Mouse (Mus musculus): ENCODE results near the gene Tex21.
A peak's percentile ranks its signal among the peaks of the same experiment; 100 is the strongest.

Tex21 gene

DNA sequence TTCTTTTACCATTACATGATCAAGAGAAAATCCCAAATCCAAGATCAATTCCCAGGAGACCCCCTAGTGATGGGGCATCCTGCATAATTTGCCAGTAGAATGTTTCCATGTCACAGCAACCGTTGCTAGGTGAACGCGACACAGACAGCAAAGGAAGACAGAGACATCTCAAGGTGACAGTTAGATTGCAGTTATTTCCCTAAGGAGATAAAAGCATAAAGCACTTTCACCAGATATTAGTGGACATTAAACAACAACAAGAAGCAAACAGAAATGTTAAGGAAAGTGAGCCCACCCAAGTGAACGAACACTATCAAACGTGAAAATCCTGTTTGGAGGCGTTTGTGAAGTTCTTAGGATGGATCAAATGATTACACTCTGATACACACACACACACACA is at the start of gene Tex21:
TSS of gene Tex21 (minus strand) at position 101 of the 400 bp plus-strand sequence.
- DNase-seq, result no peak

DNA sequence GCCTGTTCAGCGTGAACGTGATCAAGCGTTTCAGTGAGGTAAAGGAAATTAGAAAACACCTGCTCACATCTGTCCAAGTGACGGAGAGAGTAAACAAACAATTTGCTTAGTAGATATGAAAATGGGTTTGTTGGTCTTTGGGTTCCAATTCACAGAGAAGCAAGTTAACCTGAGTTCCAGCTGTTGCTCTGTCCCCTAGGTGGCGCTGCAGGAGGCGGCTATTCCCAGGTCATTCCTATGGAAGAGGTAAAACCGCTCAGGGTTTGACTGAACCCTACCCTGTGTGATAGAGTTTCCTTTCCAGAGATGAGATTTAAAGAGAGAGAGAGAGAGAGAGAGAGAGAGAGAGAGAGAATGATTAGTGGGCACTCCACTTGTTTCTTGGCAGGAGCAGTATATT is 46.6 kb upstream of the Tex21 start:
- DNase-seq, result peak; percentile 84

DNA sequence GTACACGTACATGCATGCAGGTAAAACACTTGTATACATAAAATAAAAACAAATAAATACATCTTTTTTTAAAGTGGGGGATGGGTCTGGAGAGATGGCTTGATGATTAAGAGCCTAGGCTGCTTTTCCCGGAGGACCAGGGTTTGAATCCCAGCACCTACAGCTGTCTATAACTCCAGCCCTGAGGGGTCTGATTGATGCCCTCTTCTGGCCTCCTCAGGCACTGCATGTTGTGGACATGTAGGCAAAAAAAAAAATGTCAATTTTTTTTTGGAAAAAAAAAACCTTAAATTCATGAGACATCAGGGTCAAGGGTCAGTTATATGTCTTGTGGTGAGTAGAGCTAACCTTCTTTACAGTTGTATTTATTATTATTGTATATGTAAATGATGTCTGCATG is 43.7 kb upstream of the Tex21 start:
- no peak for DNase-seq

DNA sequence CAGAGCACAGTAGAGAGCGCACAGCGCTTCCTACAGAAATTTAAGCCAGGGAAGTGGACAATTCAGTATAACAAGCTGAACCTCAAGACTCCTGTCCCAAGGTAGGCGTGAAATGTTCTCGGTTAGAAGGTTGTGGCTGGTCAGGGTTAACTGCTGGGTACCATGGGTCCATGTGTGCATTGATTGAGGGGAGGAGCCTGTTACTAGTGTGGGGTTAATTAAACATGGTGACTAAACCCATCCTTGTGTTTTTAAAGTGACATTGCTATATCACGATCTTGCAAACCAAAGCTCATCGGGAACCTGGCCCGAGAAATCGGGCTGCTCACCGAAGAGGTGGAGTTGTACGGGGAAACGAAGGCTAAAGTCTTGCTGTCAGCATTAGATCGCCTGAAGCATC is 42.9 kb upstream of the Tex21 start:
- DNase-seq, result no peak

DNA sequence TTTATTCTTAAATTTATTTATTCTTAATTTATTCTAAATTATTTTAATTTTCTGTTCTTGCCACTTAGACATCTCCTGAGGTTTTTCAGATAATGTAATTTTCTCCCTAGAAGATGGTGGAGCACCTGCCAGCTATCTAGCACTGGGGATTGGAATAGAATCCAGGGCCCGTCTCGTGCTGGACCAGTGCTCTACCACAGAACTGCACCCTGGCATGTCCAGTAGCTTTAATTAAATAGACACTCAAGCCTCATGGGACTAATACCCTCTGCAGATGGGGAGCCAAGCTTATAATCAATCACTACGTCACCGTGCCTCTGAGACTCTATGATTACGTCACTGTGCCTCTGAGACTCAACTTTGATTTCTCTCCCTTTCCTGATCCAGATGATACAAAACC is 41.9 kb upstream of the Tex21 start:
- no peak for DNase-seq

DNA sequence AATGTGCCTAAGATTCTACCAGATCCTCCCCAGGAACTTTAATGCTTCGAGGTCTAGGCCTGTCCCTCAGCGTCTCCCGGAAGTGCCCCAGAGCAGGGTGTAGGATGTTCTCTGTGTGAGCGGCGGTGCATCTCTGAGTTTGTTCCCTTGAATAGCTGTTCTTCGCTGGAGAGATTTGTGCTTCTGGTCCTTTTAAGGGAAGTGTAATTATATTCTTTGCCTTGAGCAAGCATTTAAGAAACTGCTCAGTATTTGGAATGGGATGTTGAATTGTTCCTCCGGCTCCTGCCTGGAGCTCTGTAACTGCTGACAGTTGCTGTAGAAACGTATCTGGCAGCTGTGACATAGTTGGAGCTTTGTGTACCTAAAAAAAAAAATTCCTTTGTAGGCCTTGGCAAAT is 41.4 kb upstream of the Tex21 start:
- no peak for DNase-seq

DNA sequence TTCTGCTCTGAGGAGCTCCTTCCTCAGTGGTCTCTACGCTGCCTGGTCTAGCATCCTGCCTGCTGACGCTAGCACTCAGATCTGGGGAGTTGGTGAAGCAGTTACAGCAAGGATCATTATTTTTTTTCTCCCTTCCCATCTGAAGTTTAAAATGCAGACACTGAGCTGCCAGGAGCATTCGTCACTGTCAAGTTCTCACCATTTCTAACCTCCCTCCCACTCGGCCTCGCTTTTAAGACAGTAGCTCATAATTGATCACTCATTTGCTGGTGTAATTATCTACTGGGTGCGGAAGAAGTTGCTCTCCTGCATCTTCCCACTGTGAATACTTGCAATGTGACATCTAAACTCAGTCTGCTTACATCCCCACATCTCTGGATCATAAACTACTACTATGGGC is 38.9 kb upstream of the Tex21 start:
- no peak for DNase-seq

DNA sequence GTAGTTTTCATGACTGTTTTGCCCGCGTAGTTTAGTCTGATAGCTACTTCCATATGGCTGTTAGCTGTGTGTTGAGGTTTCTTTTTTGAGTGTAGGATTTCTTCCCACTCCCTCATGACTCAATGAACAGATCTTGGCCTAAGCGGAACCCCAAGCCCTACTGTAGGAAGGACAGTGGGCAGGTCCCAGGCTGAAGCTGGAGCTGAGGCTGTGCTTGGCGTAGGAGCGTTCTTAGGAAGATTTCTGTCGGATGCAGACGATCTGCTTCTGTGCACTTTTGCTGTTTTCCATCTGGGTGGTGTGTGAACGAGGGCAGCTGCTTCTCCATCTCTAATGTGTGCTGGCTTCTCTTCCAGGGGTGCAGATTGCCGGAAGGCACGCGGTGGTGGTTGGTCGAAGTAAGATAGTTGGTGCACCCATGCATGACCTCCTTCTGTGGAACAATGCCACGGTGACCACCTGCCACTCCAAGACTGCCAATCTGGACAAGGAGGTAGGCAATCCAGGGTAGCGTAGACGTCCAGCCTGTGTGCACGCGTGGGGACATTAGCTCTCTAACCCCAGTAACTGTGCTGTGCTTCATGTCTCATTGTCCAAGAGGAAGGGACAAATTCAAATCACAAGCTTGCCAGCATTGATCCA is 36.1 kb upstream of the Tex21 start:
- DNase-seq, result no peak

DNA sequence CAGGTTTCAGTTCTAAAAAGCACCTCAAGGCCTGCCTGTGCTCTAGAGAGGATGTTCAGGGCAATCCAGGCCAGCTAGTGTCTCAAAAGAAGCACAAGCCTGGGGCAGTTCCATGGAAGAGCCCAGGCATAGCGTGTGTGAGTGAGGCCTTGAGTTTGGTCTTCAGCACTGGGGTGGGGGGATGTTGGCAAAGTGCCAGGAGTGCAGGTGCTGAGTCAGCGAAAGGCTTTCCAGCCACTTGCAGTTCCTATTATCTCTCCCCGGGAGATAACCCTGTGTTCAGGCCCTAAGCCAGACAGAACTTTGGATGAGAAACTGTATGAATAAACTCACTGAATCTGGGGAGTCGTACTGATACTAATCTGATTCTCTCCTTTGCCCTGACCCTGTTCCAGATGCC is 35.6 kb upstream of the Tex21 start:
- no peak for DNase-seq

DNA sequence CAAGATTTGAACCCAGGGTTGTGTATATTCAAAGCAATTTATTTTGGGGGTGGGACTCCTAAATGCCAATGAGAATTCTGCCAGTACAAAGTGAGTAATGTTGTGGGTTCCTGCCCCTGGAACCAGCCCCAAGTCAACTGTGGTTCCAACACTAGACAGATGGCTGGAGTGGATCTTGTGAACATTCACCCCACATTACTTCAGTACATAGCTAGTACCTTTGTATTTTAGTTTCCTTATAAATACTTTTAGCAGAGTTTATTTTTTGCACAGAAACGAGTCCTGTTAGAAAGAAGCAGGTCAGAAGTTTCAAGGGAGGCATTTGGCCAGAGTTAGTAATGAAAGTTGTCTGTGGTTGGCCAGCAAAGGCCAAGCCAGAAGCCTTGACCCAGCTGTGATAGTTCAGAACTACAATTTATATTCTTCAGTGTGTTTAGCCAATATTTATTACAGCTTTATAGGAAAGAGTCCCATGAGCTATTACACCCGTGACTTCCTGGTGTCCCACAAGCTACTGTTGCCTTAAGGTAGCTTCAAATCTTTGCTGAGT is 34.6 kb upstream of the Tex21 start:
- no peak for DNase-seq

DNA sequence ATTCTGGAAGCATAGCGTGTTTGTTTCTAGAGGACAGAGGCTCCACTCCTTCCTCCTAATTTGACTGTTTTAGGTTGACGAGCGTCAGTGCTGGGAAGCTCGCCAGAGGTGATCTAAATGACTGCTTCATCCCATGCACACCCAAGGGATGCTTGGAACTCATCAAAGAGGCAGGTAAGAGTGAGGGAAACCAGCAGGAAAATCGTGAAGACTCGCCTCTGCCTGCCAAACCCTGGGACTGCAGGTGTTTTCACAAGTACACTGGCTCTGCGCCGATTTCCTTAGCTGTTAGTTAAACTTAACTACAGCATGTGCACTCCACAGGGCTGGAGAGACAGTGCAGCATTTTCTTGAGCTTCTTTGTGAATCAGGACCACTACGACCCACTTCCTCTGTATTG is 34.0 kb upstream of the Tex21 start:
- no peak for DNase-seq

DNA sequence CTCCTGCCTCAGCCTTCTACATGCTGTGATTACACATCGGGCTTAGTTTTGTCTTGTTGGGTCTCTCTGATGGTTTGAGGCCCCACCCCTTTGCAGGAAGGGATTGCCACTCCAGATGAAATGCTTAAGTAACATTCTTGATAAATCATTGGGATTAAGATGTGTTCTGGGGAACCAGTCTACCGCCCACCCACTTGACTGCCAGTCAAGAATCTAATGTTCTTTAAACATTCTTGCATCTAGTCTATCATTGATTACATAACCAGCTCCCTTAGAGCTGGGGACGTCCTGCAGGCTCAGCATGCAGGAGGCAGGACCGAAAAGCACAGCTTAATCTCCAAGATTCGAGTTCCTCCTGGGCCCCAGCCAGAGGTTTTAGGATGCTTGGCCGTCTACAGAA is 31.7 kb upstream of the Tex21 start:
- no peak for DNase-seq

DNA sequence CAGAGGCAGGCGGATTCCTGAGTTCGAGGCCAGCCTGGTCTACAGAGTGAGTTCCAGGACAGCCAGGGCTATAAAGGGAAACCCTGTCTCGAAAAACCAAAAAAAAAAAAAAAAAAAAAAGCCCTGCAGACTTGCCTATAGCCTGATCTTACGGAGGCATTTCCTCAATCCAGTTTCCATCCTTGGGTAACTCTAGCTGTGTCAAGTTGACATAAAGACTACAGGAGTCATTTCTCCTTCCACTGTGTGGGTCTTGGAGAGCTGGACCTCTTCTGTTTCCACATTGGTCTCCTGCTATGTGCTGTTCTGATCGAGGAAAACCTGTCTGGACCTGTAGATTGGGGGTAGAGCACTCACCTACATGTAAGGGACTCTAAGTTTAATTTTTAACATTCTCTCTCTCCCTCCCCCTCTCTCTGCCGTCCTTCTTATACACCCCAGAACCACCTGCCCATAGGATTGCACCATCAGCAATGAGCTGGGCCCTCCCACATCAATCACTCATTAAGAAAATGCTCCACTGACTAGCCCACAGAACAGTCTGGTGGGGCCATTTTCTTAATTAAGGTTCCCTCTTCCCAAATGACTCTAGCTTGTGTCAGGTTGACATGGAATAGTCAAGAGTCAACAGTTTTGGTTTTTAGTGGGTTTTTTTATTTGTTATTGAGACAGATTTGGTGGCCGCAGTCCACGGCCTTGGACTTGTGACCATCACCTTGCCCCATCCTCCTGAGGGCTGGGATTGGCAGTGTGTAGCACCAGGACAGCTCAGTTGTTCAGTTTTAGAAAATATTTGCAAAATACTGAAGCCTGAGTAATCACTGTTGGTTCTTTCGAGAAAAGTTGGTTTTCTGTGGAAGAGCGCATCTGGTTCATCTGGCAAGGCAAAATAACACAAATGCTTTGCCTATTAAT is 26.3 kb upstream of the Tex21 start:
- no peak for DNase-seq

DNA sequence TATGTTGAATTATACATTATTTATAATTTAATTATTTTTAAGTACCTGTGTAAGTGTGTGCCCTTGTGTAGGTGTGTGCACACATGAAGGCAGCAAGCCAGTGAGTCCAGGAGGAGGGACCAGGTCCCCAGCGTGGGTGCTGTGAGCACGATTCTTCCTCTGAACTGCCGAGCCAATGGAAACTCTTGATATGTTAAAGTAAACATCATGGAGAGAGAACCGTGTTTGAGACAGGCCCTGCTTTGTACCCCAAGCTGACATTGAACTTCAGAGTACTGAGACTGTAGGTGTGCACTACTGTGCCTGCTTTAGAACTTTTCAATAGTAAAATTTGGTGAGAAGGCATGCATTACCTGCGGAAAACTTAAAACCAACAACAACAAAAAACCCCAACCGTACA is 25.0 kb upstream of the Tex21 start:
- no peak for DNase-seq

DNA sequence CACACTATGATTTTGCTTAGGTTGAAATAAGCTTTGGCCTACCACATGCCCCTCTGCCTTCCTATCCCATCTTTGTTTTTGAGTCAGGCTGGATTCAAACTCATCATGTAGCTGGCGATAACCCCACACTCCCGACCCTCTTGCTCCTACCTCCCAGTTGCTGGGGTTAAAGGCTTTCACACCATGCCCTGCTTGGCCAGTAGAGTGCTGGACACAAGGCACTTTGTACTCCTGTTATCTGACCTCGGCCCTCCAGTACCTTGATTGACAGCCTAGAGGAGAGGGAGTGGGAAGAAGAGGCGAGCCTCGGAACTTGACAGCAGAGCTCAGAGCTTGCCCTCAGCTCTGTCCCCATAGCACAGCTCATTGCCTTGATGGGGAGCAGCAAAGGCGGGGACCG is 22.6 kb upstream of the Tex21 start:
- DNase-seq, result no peak

DNA sequence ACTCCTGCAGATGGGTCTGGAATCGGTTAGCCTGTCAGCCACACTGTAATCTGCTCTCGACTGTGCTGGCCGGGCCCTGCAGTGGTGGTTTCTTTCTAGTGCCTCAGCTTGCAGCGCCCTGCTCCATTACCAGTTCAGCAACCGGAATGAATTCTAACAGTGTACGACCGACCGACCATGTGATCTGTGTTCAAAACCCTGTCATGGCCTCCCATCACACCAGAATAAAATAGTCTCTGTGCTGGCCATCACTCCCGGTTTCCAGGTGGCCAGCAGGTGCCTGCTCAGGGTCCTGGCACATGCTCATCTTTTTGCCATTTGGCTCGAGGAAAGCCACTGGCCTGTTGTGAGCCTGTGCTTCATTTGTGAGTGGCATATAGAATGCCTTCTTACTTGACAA is 22.1 kb upstream of the Tex21 start:
- no peak for DNase-seq

DNA sequence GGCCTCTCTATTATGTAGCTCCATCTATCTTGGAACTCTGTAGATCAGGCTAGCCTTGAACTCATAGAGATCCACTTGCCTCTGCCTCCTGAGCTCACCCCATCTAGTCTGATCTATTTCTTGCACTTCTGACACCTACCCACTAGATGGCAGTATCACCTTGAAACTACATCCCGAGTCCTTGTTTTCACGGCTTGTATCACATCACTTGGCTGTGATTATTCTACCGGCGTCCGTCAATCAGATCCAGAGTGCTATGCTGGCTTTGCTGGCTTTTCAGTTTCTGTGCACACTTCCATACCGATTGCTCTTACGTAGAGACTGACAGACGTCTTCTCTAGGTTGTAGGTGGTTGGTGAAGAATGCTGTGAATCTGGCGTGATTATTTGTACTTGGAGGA is 20.3 kb upstream of the Tex21 start:
- peak; percentile 50 for DNase-seq

DNA sequence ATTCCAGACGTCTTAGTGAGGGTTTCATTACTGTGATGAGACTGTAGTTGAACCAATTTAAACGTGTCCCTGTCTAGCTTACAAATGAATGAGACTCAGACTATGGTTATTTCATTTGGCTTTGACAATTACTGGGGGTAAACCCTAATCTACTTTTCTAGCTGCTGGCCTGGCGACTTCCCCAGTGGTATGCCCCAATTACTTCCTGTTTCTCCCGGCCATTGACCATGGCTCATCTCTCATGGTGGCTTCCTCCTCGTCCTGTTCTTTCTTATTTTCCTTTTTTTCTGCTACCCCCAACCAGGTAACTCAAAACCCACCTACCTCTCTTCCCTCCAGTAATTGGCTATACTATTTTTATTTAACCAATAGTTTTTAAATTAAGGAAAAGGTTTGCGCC is 18.5 kb upstream of the Tex21 start:
- no peak for DNase-seq

DNA sequence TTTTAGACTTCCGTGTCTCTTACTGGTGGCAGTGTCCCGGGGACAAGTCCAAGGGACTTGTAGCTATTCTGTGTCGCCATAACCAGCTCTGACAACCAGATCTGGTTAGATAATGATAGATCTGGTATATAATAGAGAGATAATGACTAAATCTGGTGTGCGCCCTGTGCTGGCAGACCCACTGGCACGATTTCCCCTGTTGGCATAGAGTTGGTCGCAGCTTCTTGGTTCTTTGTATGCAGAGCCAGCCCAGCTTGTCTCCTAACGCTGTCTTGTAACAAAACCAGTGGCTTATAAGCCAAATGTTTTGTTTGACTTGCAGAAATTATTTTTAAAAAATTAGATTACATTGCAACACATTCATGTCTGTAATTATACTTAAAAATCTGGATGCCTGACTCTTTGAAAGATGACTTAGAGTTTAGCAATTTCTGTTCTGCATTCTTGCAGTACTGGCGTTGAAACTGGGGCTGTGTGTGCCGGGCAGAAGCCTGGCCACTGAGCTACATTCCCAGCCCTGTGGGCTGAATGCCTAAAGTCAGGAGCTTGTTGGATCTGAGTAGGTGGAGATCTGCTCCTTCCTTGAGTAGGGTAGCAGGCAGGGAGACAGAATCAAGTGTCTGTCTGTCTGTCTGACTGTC is 17.9 kb upstream of the Tex21 start:
- peak; percentile 28 for DNase-seq

DNA sequence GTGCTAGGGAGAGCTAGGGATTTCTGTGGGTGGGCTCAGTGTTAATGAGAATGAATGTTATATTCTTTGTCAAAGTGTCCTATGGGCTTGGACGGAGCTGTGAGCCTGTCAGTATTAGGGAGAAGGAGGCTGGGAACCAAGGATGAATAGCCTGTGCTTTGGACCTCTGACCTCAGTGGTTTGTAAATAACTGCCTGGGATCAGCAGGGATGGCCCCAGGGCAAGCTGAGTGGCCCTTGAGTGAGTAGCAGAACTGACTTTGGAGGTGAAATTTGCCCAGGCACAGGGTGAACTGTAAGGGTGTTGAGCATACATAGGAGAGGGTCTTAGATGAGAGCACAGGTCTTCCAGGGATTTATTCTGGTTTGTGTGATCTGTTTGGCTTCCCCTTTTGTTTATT is 17.3 kb upstream of the Tex21 start:
- DNase-seq, result no peak

DNA sequence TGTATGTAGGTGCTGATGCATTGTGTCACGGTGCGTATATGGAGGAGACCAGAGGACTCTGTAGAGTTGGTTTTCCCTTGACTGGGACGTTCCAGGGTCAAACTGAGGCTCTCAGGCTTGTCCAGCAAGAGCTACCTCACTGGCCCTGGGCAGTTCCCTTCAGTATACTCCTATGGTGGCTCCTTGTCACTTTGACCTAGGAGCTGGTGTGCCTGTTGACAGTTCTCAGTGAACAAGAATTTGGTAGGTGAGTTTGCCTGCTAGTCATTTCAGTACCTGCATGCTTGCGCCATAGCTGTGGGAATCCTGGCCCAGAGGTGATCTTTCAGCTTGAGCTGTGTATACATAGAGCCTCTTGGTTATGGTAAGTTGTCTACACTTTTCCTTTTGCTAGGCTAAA is 16.4 kb upstream of the Tex21 start:
- no peak for DNase-seq

DNA sequence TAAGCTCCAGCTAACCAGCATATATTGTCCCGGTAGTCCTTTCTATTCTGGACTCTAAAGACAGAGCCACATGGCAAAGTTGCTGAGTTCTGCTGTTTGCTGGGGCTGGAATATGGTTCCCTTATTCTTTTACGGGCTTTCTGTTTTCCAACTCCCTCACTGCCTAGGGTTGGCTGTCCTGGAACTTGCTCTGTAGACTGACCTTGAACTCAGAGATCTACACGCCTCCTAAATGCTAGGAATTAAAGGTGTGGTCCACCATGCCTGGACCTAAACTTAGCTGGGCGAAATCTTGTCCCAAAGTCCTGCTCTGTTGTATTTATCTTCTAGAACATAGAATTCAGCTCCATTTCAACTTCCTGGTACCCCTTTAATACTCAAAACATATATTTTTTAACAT is 15.0 kb upstream of the Tex21 start:
- no peak for DNase-seq

DNA sequence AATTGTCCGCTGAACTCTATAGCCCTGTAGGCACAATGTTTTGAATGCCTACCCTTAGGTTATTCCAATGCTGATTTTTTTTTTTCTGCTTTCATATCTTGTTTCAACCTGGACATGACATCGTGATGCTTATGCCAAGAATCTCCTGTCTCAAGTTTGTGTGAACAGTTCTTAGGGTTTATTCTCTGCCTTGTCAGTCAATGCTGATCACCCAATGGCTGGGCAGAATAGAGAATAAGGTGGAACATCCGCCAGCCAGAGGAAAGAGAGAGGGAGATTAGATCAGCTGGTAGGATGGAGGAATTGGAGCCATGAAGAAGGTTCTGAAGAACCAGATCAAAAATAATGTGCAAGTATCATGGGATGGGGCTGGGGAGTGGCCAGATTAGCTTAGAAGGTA is 14.1 kb upstream of the Tex21 start:
- no peak for DNase-seq

Data from lung, postnatal 14 days (tissue).